Mouse (Mus musculus) adipocyte (in vitro differentiated cells): ENCODE data around the gene Htr2a.

Source experiments
- DNase-seq: peaks from one replicate; pipeline ENCODE4 v3.0.0-alpha.2; 2016; ENCODE audit warnings: low spot score

Gene Htr2a

DNA sequence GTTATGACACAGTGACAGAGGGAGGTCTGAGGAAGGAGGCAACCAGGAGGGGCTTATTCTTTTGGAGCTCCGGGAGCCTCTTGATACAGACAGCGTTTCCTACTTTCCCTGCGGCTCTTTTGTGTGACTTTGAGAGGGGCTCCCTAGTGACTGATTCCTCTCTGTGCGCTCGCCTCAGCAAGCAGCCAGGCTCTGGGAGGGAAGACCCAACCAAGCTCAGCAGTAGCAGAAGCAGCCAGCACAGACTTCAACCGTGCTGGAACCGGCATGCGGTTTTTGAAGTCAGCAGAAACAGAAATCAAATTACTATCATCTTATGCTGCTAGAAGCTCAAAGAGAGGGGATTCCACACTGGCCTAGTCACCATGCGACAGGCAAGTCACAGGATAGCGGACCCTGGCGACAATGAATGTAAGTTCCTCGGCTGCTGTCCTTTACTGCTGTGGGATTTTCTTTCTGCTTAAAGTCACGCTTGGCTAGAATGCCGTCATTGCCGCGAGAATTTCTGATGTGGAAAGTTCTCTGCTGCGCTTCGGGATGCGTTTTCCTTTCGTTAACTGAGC lies at the start of gene Htr2a:
TSS of gene Htr2a (plus strand) at position 22 of the 563 bp plus-strand sequence.
- DNase-seq: no peak

DNA sequence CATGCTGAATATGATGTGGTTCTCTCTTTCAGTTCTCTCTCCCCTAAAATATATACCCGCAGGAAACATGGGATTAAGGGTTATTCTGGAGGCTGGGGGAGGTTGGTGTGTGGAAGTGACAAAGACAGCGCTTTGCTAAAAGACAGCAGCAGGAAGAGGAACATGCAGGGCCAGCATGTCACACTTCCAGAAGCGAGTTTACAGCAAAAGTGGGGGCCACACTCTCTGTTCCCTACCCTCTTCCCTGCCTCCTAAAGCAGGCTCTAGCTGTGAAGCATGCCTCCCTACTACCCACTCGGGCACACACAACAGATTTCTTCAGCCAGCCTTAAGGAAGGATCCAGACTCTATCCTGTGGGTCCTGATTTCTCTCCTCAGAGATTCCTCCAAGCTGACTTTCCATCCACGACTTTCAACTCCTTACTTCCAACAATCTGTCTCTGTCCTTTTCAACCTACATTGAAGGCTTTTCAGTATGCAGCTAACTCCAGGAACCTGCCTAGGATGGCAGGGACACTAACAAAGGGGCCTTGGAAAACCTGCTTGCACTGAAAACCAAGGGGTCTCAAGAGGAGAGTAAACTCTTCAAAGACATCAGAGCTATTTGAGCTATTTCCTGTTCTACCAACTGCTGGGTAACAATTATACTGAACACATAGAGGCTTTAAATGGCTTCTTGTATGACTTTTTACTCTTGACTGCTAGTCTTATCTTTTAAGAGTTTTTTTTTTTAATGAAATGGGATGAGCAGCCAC lies 39.1 kb upstream of the Htr2a start:
- DNase-seq: no peak

DNA sequence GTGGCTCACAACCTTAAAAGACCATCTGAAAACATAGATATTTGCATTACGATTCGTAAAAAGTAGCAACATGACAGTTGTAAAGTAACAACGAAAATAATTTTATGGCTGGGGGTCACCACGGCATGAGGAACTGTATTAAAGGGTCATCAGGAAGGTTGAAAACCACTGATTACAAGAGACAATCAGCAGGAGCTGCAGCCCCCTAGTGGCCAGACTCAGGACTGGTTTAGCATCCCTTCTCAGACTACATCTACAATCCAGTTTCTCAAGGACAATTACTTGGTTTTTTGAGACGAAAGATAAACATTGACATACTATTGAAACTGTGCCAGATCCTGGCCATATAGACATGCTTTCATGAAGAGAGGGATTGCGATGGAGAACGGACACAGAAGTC lies 38.1 kb upstream of the Htr2a start:
- DNase-seq: peak; percentile 55

DNA sequence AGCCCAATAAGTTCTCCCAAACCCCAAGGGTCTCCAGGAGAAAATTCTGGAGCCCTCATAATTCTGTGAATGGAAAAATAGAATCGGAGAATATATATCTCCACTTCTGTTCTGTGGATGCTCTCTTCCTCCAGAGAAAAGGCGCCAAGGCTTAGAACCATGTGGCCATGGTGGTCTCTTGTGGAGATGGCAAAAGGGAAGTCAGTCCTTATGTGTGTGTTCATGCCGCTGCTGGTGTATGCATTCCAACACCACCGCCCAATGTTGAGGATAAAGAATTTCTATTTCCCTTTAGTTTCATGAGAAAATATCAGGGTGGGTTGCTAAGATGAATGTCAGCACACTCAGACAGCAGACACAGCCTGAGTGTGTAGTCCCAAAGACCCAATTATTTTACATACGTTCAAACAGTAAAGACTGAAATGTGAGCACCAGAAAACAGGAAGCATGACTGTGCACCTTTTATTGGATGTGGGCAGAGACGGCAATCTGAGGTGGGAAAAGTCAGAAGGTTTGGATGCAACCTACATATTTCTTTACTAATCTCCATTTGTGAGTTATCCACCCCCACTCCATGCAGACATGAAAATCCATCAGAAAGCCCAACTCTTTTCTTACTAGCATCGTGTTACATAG lies 37.4 kb upstream of the Htr2a start:
- no peak for DNase-seq

DNA sequence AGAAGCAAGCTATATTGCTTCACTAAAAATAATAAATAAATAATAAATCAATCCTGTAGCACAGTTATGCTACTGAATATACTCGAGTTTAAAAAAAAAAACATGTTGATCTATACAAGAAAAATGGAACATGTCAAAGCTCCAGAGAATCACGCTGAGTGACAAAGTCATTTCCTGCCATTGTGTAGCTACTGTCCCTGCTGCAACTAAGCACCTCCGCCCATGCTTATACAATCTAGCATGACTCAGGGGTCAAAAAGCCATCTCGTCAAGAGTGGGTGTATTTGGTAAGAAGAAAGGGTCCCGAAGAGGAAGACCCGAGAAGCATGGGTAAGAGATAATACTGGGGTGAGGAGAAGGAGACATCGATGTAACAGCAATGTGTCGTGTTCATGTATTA lies 29.3 kb upstream of the Htr2a start:
- DNase-seq: no peak

DNA sequence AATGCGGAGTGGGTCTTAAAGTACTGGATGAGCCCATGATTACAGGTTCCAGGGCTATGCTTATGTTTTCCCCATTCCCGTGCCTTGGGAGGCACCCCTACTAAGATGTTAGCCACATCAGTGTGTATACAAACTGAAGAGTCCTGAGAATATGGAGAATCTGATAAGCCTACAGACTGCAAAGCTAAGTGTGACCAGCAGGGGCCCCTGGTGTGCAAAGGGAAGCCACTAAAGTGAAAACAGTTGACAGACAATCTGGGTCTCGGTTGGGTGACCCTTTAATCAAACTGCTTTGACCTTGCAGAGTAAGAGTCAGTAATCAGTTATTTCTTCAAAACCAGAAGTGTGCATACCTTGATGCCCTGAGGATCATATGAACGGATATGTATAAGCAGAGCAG lies 21.8 kb upstream of the Htr2a start:
- no peak for DNase-seq

DNA sequence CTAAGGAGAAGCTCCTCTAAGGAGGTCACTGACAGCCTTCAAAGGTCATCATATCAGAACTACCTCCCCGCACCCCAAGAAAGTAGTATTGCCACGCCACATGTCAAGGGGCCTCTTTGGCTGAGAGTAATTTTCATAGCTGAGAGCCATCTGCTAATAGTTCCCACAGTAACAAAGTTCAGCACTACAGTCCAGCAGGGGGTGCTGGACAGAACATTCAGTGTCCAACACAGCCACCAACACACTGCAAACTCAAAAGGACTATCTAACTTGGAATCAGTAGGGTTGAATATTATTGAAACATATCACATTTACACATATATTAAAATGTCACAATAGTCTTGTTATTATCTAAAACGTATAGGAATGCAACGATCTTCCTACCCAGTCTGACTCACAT lies 2.6 kb upstream of the Htr2a start:
- DNase-seq: no peak

DNA sequence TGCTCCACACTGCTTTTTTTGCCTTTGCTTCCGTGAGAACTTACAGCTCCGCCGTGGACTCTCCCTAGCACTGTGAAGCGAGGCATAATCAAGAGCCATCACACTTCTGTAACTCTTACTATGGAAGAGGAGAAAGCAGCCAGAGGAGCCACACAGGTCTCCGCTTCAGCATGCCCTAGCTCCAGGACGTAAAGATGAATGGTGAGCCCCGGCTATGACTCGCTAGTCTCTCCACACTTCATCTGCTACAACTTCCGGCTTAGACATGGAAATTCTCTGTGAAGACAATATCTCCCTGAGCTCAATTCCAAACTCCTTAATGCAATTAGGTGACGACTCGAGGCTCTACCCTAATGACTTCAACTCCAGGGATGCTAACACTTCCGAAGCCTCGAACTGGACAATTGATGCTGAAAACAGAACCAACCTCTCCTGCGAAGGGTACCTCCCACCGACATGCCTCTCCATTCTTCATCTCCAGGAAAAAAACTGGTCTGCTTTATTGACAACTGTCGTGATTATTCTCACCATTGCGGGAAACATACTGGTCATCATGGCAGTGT lies 1.1 kb downstream of the Htr2a start:
- DNase-seq: no peak

DNA sequence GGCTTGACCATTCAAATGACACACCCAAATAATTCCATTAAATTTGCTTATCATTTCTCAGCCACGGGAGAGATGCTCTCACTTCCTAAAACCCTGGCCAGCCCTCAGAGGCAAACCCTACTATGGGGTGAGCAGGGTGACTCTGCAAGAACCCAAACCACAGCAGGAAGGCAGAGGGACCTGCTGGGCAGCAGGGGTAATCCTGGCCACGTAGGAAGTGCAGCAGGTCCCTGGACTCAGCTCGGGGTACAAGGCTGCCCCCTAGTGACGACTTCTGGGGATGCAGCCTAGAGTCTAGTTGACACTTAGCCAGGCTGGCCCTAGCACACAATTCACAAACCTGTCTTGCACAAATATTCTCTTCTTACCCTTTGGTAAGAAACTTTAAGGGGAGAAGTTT lies 2.7 kb downstream of the Htr2a start:
- DNase-seq: peak; percentile 71

DNA sequence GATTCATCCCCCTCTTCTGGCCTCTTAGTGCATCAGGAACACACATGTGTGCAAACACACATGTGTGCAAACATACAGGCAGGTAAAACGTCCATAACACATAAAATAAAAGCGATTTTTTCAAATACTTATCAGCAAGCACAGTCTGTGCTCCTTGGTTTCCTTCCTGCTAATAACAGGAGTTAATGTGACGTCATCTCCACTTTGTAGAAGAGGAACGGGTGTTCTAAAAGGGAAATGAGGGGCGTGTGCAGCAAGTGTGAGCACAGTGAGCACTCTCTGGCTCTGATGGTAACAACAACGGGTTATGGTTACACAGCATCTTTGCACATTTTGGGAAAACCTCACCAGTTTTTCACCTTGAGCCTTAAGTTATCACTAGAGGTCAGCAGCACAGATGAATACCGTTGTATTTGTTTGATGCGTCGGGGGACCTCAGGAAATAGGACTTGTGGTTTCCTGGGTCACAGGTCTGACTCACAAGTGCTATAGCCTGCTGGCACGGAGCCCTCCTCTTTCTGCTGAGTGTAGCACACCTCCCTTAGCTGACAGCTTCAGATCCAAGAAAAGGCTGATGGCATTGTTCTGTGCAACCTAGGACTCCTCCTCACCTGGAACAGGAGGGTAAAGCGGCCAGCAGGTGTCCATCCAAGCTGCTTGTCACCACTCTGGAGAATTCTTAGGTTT lies 5.6 kb downstream of the Htr2a start:
- DNase-seq: no peak

DNA sequence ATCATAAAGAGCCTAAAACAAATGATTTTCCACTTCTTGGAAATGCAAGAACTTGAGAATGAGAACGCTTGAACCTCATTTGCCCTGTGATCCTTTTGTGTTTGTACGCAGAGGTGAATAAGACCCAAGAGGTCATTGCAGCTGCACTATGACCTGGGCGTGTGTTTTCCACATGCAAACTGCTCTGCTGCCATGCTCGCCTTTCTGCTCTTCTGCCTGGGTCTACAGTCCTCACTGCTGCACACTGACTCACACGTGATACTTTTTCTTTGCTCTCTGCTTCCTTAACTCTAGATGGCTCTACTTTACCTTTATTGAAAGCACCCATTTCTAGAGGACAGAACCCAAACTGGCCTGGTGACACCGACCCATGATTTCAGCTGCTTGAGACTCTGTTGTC lies 9.4 kb downstream of the Htr2a start:
- no peak for DNase-seq

DNA sequence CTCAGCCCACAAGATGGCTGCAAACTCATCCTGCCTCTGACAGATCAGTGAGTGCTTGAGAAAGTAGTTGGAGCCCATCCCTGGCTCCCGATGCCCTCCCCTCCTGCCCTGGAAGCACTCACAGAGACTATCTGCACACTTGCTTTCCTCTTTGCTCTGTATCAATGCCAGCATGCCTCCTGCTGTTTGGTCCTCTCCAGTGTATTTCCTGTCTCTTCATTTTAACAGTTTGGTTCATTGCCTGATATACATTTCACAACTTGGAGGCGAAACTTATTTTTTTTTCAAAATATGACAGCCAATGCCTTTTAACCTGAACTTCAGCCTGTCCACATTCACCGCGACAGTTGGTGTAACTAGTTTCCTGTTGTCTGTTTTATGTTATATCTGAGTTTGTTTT lies 11.0 kb downstream of the Htr2a start:
- DNase-seq: no peak

DNA sequence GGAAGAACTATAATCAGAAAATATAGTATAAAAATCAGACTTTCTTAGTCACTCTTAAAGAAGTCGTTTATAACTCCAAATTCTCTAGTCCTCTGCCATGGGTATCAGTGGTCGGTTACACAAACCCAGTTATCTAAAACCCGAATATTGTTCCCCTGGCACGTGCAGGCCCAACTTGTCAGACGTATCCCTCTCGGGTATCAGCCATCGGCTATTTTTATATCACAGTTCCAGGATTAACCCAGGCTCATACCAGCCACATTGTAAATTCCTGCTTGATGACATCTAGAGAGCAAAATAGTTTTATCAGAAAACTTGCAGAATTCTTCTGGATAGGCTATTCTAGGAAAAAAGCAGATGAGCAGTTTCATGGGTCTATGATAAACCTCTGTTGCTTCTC lies 16.6 kb downstream of the Htr2a start:
- DNase-seq: no peak

DNA sequence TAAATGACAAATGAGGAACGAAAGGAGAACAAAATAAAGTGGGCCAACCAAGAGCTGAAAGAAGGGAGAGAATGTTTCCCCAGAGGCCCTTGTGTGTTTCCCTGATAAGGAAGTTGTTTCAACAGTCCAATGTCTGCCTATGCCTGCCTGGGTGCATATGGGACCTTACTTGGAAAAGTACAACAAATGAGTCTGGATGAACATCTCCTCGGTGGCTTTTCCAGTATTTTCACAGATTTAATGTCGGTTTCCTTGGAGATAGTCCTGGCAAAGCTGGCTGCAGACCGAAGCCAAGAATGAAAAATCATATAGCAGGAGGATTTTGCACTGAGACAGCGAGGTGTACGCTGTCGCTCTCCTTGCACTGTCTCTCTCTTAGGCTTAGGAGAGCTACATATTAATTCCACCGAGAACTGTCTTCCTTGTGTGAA lies 18.8 kb downstream of the Htr2a start:
- no peak for DNase-seq

DNA sequence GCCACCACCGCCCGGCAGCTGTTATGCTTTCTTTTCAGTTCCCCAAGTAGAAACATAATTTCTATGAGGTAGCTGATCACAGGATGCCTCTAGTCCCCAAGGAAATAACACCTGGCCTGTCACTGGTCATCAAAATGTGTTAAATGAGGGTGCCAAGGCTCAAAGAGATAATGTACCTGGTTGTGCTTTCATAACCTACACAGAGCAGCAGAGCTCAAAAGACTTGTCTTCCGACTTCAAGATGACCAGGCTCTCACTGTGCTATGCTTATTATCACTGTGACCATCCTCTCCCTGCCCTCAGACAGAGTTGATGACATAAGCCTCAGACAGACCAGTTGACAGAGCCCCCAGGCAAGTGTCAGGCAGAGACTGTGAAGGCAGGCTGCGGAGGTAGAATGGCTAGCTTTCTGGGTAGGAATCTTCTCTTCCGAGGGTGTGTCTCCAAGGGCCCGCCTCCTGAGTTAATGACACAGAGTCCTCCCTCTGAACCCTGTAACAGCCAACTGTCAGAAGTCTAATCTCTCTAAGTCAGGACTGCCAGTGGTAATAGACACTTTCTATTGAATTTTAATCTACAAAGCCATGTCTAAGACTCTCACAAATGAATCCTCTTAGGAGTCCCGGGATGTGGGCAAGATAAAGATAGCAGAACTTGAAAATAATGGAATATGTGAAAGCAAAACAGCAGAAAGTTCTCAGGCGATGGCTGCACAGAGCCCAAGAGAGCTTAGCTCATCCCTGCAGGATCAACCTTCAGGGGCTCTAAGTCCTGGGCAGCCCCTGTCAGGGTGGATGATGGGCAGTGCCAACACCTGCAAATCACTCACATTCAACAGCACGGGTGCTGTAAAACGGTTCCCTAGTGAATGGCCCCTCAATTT lies 31.7 kb downstream of the Htr2a start:
- DNase-seq: no peak

DNA sequence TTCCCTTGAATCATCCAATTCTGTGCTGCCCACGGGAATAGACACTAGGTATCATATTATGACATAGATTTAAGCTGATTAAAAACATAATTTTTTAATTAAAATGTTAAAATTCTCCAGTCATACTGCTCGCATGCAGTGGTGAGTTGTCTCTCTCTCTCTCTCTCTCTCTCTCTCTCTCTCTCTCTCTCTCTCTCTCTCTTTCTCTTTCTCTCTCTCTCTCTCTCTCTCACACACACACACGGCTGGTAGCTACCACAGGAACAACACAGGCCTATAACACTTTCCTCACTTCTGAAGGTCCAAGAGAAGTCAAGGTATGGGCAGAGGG lies 32.3 kb downstream of the Htr2a start:
- DNase-seq: no peak

DNA sequence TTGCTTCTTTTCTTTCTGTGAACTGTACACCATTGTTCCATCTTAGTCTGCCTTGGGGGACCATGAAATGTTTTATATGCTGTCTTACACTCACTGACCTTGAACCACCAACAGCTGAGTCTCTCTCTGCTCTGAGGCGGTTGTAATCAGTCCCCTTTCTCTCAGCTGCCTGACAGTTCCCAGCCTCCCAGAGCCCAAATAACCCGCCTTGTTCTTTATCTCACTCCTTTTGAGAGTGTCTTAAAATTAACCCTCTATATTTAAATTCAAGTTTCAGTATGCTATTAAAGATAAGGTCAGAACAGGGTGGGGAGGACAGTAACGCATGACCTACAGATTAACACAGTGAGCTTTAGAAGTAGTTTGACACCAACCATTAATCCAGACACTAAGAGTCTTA lies 32.9 kb downstream of the Htr2a start:
- no peak for DNase-seq

DNA sequence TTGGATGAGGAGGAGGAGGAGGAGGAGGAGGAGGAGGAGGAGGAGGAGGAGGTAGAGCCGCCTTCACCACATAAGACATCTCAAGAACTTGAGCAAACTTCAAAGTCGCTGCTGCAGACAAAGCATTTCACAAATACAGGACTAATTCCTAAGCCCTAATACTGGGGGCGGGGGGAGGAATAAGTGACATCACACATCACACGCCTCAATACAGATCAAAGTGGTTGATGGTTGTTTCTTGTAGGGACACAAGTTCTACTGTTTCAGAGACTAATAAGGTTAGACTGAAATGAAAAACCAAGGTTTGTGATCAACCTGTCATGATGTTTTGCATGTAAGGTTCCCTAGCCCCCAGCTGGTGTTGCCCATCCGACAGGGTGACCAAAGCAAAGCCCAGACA lies 39.2 kb downstream of the Htr2a start:
- no peak for DNase-seq

DNA sequence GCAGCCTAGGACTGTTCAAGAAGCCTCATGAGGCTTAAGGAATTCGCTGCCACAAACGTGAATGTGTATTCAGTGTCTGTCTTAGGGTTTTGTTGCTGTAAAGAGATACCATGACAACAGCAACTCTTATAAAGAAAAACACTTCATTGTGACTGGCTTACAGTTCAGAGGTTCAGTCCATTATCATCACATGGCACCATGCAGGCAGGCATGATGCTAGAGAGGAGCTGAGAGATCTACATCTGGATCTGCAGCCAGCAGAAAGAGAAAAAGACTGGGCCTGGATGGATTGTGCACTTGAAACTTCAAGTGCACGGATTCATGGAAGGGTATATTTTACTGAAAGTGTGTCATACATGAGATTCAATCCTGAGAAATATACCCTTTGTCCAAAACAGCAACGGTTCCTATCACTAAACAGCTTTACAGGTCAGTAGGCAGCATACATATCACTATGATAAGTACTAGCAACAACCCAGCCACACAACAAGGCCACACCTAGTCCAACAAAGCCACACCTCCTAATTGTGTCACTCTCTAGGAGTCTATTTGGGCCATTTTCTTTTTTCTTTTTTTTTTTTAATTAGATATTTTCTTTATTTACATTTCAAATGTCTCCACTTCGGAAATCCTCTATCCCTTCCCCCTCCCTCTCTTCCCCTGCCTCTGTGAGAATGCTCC lies 43.8 kb downstream of the Htr2a start:
- no peak for DNase-seq

DNA sequence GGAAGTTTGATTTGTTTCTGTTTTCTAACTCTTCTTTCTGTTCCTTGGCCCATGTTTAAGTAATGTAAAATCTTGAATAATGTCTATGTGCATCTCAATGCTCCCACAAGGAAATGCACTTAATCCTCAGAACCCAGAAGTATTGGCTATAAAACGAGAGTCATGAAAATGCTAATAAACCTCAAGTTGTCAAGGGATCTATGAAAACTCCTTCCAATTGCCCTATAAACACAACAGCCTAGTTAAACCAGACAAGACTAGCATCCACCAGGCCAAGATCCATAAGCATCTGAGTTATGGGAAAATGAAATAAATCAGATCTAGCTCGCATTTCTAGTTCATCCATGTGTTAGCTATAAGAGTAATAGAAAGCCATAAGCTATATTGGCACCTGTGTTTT lies 51.3 kb downstream of the Htr2a start:
- DNase-seq: no peak

DNA sequence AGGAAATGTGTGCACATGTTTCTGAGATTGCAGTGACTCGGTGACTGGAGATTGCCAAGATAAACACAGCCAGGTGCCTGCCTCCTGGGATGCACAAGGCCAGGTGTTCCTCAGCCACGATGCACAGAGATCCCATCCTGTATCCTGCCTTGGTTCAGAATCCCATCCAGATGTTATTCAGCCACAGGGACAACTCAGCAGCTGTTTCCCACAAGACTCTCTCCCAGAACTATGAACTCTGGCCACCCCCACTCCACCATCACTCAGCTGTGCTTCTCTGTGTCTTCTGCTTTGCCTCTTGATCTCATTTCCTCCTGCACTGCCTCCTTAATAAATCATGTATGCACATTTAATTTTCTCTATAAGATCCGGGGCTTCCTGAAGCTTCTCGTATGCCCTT lies 56.1 kb downstream of the Htr2a start:
- no peak for DNase-seq
